Mouse (Mus musculus): Measurements from ENCODE around the gene Cdon.

DNA sequence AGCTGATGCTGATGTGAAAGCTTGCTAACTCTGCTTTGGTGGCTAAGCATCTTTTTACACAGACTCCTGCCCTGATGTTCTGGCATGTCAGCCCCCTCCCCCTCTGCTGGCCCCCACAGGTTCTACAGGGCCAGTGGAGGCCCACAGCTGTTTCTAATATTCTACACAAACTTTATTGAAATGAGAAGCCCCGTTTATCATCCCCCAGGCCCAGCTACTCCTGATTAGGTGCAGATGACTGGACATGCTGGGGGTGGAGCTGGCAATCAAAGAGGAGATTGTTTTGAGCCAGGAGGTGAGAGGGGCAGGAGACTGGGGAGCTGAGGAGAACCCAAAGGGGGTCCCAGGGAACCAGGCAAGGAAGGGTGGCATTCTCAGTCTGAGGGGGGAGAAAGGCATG lies 108.9 kb downstream of the Cdon start:
- no peak for TF ChIP-seq CTCF (conservative IDR thresholded peaks at IDR 0.05 in 1 of 2, IDR thresholded peaks at IDR 0.05 in 1 of 2; ENCODE audit: low read depth in 2 of 2, low read length in 2 of 2)
- no peak for TF ChIP-seq MAFK (IDR thresholded peaks at IDR 0.05; ENCODE audit: insufficient replicate concordance, low read length)
- no peak for TF ChIP-seq EP300 (IDR thresholded peaks at IDR 0.05; ENCODE audit: low read length)
- no peak for TF ChIP-seq CHD1 (IDR thresholded peaks at IDR 0.05; ENCODE audit: low read depth, low read length)

All from CH12.LX (cell line).